Comparison of ENCODE assay signal across 9 mouse cellular contexts in the genomic region with DNA sequence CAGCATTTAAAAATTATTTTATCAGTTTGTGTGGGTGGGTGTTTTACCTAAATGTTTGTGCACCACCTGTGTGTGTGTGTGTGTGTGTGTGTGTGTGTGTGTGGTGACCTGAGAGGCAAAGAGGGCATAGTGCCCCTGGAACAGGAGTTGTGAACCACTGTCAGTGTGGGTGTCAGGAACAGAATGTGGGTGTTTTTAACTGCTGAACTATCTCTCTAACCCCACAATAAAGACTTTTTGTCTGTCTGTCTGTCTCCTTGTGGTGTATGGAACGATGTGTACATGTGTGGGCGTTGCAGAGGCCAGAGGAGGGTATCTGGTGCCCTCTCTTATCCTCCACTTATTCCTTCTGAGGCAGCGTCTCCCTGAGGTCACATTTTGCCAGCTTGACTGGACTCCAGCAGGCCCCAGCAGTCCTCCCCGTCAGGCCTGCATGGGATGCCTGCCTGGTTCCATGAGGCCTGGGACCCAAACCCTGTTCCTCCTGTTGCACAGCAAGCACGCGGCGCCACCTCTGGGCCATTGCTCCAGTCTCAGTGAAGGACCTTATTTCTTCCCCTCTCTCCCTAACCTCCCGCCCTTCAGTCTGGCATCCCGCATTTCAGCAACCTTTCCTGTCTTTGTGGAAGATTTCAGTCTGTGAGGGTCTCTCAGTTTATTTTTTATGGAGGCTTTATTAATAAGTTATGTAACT. TPM values are rescaled to one million over a fixed set of nuclear protein-coding genes. Genes with fewer than 3 reads are reported as not detected.
DNase-seq lines count a peak whose midpoint lies in the region; ATAC-seq and TF ChIP-seq lines count a peak whose summit lies in the region.
"Had no signal": no experiment of that assay in that cellular context is flagged by ENCODE, and none has a peak within 500 bp of the region (broad histone marks: within the 10 kb centered on the region; RNA-seq: fewer than 3 reads in every experiment).

No protein-coding gene starts in this region.

- ATAC-seq in kidney, embryonic 16.5 days (ENCODE audit: low FRiP score, low TSS enrichment), result no peak
- peak; percentile 38 for ATAC-seq in CD4-positive, CD25-positive, alpha-beta regulatory T cell, adult 4 months
- no peak for ATAC-seq in megakaryocyte-erythroid progenitor cell, adult 5-6 weeks (replicated peaks; ENCODE audit: low FRiP score, low TSS enrichment, poor library complexity, severe bottlenecking)

- peak; percentile 29 for DNase-seq in kidney, adult 2 months
- DNase-seq in embryo, embryonic 10 days (ENCODE audit: low spot score), result peak; percentile 47
- DNase-seq in naive thymus-derived CD4-positive, alpha-beta T cell, adult 2 months (ENCODE audit: low read depth), result peak; percentile 64
- no peak for DNase-seq in cerebellum, adult 8-10 months
- no peak for DNase-seq in retina, embryonic 14.5 days (ENCODE audit: low spot score)

- peak; percentile 44; the same call in 1 of the 2 replicates for TF ChIP-seq CTCF in kidney, adult 2 months (conservative IDR thresholded peaks at IDR 0.05; ENCODE audit: insufficient read depth, insufficient read length, low read depth, low read length)

- H3K9ac ChIP-seq in kidney, embryonic 16.5 days (replicated peaks; ENCODE audit: low read length), result no peak overlapping the region
- H3K9ac ChIP-seq: limb, embryonic 13.5 days had no signal

- no peak overlapping the region for H3K4me3 ChIP-seq in kidney, adult 2 months (ENCODE audit: insufficient read depth, low read depth, low read length)
- H3K4me3 ChIP-seq in kidney, embryonic 16.5 days (ENCODE audit: low read length), result no peak overlapping the region
- H3K4me3 ChIP-seq: limb, embryonic 13.5 days had no signal

- H3K9me3 ChIP-seq in kidney, embryonic 16.5 days (ENCODE audit: low read length), result no peaks in the 10 kb centered on the region

- H3K4me2 ChIP-seq in kidney, embryonic 16.5 days (replicated peaks; ENCODE audit: low read depth, low read length), result no peak overlapping the region
- H3K4me2 ChIP-seq: limb, embryonic 13.5 days had no signal

- no peaks in the 10 kb centered on the region for H3K36me3 ChIP-seq in kidney, adult 2 months (ENCODE audit: control insufficient read depth, insufficient read depth, low read length)
- no peaks in the 10 kb centered on the region for H3K36me3 ChIP-seq in kidney, embryonic 16.5 days (ENCODE audit: insufficient read depth, low read length)
- H3K36me3 ChIP-seq: limb, embryonic 13.5 days had no signal

- no peaks in the 10 kb centered on the region for H3K4me1 ChIP-seq in kidney, adult 2 months (ENCODE audit: control insufficient read depth, insufficient read depth, low read length)
- no peaks in the 10 kb centered on the region for H3K4me1 ChIP-seq in kidney, embryonic 16.5 days (ENCODE audit: insufficient read depth, low read length)
- H3K4me1 ChIP-seq: limb, embryonic 13.5 days had no signal

- no peaks in the 10 kb centered on the region for H3K27me3 ChIP-seq in kidney, adult 2 months (replicated peaks; ENCODE audit: control insufficient read depth, insufficient read depth, low read length)
- H3K27me3 ChIP-seq in kidney, embryonic 16.5 days (ENCODE audit: insufficient read depth, low read length), result no peaks in the 10 kb centered on the region

- no peak overlapping the region for H3K27ac ChIP-seq in kidney, adult 2 months (ENCODE audit: insufficient read depth, low read depth, low read length)
- no peak overlapping the region for H3K27ac ChIP-seq in kidney, embryonic 16.5 days (ENCODE audit: low read length)
- H3K27ac ChIP-seq: limb, embryonic 13.5 days had no signal

- no peak for TF ChIP-seq POLR2A in kidney, adult 2 months (IDR thresholded peaks at IDR 0.05; ENCODE audit: low read depth, low read length)

- 51% methylated on average over 9 of the region's 9 CpGs for WGBS in kidney, adult 2 months
- WGBS in kidney, embryonic 16.5 days, result 35% methylated on average over 9 of the region's 9 CpGs

RNA-seq across cellular contexts. Expression of a gene that starts 11.5 kb away (rescaled TPM):
- polyA plus RNA-seq in kidney, adult 2 months (2012; rRNA removed), result 72.3 and 80.5 TPM in 2 replicates
- polyA plus RNA-seq in kidney, embryonic 16.5 days (2015; fragmentation: Nextera tagmentation; extraction: Ambion mirVana), result 7.2 and 8.6 TPM in 2 replicates
- polyA plus RNA-seq in CD4-positive, CD25-positive, alpha-beta regulatory T cell, adult 4 months (2017; shearing (Covaris generic)), result 1 to 10 TPM; 3.4 to 6.2 TPM
- 3.8 and 9.1 TPM in 2 replicates for total RNA-seq in megakaryocyte-erythroid progenitor cell, adult 5-6 weeks (2014; fragmentation: Nextera tagmentation)
- 10.1 and 22.9 TPM in 2 replicates for total RNA-seq in megakaryocyte-erythroid progenitor cell, adult 5-6 weeks (2017)

RNA-seq across cellular contexts. Expression of a gene that starts 21.2 kb away (rescaled TPM):
- 3.2 and 15.6 TPM in 2 replicates for polyA plus RNA-seq in kidney, adult 2 months (2012; rRNA removed)
- 24.5 and 30.3 TPM in 2 replicates for polyA plus RNA-seq in kidney, embryonic 16.5 days (2015; fragmentation: Nextera tagmentation; extraction: Ambion mirVana)
- polyA plus RNA-seq in CD4-positive, CD25-positive, alpha-beta regulatory T cell, adult 4 months (2017; shearing (Covaris generic)), result 10 to 100 TPM in 1 of 2 experiments, 1 to 10 TPM in 1; 3.7 to 27.1 TPM
- 0.81 and 2.9 TPM in 2 replicates for total RNA-seq in megakaryocyte-erythroid progenitor cell, adult 5-6 weeks (2014; fragmentation: Nextera tagmentation)
- not detected in 2 replicates for total RNA-seq in megakaryocyte-erythroid progenitor cell, adult 5-6 weeks (2017)

RNA-seq across cellular contexts. Expression of a gene that starts 23.0 kb away (rescaled TPM):
- polyA plus RNA-seq in kidney, adult 2 months (2012; rRNA removed), result 14.5 and 19.4 TPM in 2 replicates
- 4.7 and 5.5 TPM in 2 replicates for polyA plus RNA-seq in kidney, embryonic 16.5 days (2015; fragmentation: Nextera tagmentation; extraction: Ambion mirVana)
- 100 to 1,000 TPM; 163 to 238 TPM for polyA plus RNA-seq in CD4-positive, CD25-positive, alpha-beta regulatory T cell, adult 4 months (2017; shearing (Covaris generic))
- total RNA-seq in megakaryocyte-erythroid progenitor cell, adult 5-6 weeks (2014; fragmentation: Nextera tagmentation), result 43.7 and 55.5 TPM in 2 replicates
- 58.0 and 76.1 TPM in 2 replicates for total RNA-seq in megakaryocyte-erythroid progenitor cell, adult 5-6 weeks (2017)

RNA-seq across cellular contexts. Expression of a gene that starts 23.2 kb away (rescaled TPM):
- polyA plus RNA-seq in kidney, adult 2 months (2012; rRNA removed), result 21.5 and 32.3 TPM in 2 replicates
- polyA plus RNA-seq in kidney, embryonic 16.5 days (2015; fragmentation: Nextera tagmentation; extraction: Ambion mirVana), result 2.0 and 2.4 TPM in 2 replicates
- polyA plus RNA-seq in CD4-positive, CD25-positive, alpha-beta regulatory T cell, adult 4 months (2017; shearing (Covaris generic)), result 100 to 1,000 TPM; 280 to 324 TPM
- total RNA-seq in megakaryocyte-erythroid progenitor cell, adult 5-6 weeks (2014; fragmentation: Nextera tagmentation), result 55.1 and 57.5 TPM in 2 replicates
- total RNA-seq in megakaryocyte-erythroid progenitor cell, adult 5-6 weeks (2017), result 56.2 and 95.8 TPM in 2 replicates

RNA-seq across cellular contexts. Expression of a gene that starts 33.2 kb away (rescaled TPM):
- 34.2 and 58.1 TPM in 2 replicates for polyA plus RNA-seq in kidney, adult 2 months (2012; rRNA removed)
- polyA plus RNA-seq in kidney, embryonic 16.5 days (2015; fragmentation: Nextera tagmentation; extraction: Ambion mirVana), result 6.4 and 7.2 TPM in 2 replicates
- 100 to 1,000 TPM; 781 to 871 TPM for polyA plus RNA-seq in CD4-positive, CD25-positive, alpha-beta regulatory T cell, adult 4 months (2017; shearing (Covaris generic))
- 50.4 and 71.2 TPM in 2 replicates for total RNA-seq in megakaryocyte-erythroid progenitor cell, adult 5-6 weeks (2014; fragmentation: Nextera tagmentation)
- 103 and 243 TPM in 2 replicates for total RNA-seq in megakaryocyte-erythroid progenitor cell, adult 5-6 weeks (2017)

Comparison
In these comparisons a context has a peak if more than half of its experiments do, and no peak if none do; other contexts are left out.
1. DNase-seq: peak in kidney, adult 2 months (single experiment), embryo, embryonic 10 days (single experiment) and naive thymus-derived CD4-positive, alpha-beta T cell, adult 2 months (single experiment); none in cerebellum, adult 8-10 months (single experiment) and retina, embryonic 14.5 days (single experiment).